Mouse (Mus musculus): ENCODE measurements at regions not wholly inside any gene's neighbourhood (a gene's known extent, or its start where the extent isn't known, plus 50 kb on each side); places are given as distances from the start of the nearest gene placed in this dataset.
A peak's percentile ranks its signal among the peaks of the same experiment; 100 is the strongest.

DNA sequence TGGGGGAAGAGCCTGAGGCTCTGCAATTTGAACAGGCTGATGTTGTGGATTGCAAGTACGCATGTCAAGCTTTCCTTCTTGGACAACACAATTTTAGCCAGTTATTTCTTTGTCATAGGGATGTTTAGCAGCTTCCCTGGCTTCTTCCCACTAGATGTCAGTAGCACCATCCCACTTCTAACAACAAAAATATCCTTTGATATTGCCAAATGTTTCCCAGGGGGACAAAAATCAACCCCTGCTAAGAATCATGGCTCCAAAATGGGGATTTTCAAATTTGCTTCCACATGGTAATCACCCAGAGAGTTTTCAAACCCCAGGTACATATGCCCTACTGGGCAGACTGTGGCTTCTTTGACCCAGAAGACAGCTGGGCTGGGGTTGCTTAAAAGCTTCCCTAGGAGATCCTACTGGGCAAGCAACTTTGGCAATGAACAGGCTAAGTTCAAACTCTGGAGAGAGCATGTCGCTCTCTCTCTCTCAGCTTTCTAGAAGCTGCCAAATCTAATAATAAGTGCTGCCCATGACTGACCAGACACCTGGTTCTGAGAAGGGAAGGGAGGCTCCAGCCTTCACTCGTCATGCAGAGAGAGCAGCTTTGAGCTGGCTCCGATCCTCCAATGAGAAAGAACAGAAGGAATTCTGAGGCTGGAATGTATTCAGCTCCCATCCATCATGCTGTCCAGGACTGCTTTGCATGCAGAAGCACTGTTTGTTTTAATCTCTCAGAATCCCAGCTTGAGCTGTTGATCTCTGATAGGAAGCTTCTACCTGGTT, 157.2 kb upstream of the Ghitm start:
- DNase-seq = peak; percentile 38

DNA sequence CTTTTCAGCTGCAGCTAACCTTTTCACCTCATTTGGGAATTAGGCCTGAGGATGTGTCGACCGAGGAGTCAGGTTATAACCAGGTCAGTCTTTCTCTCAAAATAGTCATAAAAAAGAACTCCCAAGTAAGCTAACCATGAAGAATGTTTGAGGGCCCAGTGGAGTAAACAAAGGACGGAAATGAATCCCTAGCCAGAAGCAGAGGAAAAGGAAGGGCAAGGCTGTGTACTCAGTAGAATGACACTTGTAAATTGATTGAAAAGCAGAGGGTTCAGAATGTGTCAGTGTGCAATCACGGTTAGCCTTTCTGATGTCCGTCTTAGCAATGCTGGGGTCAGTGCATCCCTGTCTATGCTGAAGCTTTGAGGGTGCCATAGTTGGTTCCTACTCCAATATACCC, 149.3 kb upstream of the Ghitm start:
- DNase-seq = peak; percentile 37

DNA sequence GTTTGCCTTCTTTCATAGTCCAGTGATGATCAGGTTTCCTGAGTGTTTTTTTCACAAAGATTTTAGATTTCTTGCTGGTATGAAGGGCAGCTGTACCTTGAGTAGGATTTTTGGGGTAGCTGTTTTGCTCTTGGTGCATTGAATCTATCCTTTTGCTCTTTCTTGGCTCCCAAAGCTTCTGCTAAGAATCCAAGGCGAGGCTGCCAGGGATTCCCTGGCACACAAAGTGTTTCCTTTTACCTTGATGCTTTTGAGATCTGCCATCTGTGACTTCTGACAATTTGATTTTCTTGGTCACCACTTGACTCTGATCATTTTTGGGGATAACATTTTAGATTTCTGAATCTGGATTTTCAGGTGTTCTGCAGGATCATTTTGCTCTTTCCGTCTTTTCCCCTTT, 144.3 kb upstream of the Ghitm start:
- DNase-seq = no peak

DNA sequence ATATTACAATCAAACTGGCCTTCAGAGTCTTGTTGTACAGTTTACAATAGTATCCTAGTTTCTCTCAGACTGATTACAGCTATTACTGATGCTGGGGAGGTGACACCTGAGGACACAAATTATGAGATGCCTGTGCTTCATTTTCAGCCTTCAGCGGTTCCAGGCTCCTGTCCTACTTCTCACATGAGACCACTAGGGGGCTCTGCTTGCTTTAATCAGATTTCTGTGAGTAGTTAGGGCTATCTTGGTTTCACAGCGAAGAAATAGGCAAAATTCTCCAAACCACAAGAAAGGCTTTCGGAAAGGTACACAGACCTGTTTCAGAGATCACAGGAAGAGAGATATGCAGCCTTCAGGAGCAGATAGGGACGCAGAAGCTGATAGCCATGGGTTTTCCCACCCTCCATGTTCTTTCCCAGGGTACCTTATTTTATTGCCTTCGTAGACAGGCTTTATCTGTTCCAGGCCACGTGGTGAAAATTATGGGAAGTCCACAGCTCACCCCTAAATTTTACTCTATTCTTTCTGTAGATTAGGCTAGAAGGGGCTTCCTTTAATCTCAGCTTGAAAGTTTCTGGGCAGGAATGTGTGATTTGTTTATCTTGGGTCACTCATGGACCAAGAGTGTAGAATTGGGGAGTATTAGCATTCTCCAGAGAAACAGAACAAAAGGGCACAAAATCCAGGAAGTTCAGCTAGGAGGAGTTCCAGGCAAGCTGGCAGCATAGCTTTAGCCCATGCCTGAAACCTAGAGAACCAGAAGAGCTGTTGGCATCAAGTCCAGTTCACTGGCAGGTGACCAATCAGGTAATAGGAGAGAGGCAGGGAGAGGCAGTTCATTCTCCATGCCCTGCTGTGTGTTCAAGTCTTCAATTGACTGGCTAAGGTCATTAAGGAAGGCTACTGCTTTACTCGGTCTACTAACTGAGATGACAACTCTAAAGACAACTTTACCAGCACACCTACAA, 141.9 kb upstream of the Ghitm start:
- DNase-seq = peak; percentile 44

DNA sequence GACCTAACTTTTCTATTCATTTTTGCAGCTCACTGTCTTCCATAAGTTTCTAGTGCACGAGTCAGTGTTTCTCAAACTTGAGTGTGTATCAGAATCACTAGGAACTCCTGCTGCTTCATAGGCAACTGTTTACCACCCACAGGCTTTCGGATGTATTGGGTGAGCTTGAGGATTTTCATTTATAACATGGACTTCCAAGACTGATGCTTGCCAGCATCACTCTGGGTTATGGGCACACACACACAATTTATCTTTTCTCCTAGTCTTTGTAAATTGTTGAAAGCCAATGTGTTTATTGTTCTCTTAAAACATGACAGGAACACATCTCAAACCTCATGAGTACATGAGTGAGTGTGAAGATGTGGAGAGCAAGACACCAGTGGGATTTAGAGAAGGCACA, 137.0 kb upstream of the Ghitm start:
- peak; percentile 18 for DNase-seq

DNA sequence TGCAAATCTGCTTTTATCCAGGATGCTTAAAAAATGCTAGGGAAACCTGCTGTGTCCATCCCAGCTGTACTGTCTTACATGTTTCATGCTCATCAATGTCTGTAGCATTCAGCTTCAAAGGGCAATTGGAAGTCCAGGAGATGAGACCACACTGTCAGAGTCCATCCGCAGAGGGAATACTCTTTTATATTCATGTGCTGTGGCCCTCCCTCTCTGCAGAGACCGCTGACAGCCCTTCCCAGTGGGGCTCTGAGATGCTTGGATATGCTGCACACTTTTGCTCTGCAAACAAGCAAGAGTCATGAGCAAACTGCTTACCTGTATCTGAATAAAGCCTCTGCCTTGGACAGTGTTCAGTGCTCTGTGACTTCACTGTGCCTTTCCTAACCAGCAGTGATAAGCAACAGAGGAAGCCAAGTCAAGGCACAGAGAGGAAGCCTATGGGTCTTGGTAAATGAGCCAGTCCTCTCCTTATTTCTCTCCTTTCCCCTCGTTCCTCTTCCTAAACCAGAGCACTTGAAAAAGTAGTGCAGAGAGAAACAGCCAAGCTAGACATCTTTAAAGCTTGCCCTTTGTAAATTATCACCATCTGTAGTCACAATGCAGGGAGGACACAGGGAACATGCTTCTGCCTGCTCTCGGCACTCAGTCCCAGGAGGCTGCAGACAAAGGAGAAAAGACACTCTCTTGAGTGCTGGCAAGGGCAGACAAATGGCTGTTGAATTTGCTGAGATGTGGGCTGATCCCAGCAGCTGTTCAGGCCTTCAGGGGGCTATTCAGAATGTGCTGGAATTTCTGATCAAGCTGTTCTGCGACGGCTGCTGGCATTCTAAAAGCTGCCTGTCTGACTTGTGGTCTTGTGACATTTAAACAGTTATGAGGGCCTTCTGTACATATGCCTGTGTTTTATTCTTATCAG, 136.2 kb upstream of the Ghitm start:
- DNase-seq = peak; percentile 42

DNA sequence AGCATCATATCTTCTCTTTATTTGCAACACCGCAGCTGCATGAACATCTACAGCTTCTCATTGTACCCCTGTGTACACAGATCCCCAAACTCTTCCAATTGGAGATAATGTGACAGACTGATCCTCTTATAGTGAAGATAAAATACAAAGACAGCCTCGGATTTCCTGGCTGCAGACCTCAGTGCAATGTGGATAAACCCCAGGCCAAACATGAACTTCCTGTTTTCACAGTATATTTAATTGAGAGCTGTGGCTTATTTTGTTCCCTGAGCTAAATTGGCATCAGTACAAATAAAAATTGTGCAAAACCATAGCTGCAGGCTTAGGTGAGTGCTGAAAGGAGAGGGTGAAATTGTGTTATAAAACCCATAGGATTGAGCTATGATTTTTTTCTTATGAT, 134.8 kb upstream of the Ghitm start:
- DNase-seq = no peak

DNA sequence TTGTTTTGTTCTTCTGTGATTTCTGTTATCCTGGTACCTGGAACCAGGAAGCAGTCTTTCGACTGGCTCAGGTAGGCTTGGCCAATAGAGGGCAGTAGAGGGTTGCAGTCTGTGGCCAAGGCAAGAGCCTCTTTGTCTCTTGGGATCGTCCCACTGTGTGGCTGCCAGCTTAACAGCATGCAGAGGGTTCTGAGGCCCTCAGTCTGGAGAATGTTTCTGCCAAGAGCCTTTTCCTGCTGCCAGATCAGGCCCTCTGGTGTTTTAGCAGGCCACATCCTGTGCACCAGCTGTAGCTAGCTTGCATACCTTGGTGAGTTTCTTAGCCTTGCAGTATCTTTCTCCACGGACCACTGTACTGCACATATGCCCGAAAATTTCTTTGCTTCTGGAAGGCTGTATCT, 103.6 kb upstream of the Ghitm start:
- DNase-seq = peak; percentile 80

DNA sequence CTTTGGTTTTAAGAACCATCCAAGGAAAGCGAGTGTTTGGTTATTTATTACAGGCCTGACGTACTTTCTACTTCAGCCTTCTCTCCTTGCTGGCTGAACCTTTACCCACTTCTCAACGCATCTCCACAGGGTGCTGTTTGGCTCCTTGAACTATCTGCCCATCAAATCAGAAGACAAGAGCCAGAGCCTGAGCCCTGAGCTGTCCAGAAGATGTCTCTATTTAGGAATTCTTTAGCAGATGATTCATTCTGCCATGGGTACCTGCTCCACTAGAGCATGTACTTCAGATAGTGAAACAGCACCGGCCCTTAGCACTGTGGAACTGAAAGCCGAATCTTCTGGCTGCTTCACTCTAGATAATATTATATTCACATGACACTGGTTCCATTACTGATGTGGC, 102.1 kb upstream of the Ghitm start:
- no peak for DNase-seq

DNA sequence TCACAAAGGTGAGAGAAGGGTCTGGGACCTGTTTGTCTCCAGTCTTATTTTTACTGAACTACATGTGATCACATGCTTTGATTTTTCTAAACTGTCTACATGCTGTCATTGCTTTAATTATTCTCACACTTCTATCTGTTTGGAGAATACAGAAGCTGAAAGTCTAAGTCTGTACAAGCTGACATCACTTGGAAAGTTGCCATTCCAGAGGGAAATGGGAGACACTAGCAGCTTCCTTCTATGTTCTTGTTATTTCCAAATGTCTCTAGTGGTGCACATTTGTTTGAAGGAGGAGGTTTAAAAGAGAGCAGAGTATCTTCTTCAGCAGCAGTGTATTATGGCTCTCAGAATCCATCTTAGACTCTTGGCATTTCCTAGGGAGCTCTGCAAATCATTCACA, 73.2 kb upstream of the Ghitm start:
- no peak for DNase-seq

DNA sequence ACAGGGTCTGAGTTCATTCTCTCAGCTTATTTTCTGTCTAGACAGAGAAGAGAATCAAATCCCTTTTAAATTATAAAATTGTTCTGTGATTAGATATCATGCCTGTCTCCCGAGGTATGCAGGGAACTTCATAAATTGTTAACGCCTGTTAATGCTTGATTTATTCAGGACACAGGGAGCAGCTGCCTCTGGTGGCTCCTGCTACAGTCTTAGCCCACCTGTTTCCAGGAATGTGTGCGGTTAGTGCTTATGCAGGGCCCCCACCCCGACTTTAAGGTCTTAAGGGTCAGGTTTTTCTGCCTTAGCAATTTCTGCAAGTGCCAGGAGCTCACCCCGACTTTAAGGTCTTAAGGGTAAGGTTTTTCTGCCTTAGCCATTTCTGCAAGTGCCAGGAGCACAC, 54.7 kb upstream of the Ghitm start:
- no peak for DNase-seq
